Comparison of ENCODE assay signal across 8 mouse cellular contexts in genomic region chr4:117133366-117133796, GRCm38 (mm10). TPM values are rescaled to one million over a fixed set of nuclear protein-coding genes. Genes with fewer than 3 reads are reported as not detected.
DNase-seq lines count a peak whose midpoint lies in the region; ATAC-seq and TF ChIP-seq lines count a peak whose summit lies in the region.

No protein-coding gene starts in this region.

- 1% methylated on average over 42 of the region's 42 CpGs for WGBS in limb, embryonic 12.5 days
- under 1% methylated on average over 42 of the region's 42 CpGs for WGBS in olfactory bulb, adult 2 months

- H3K9me3 ChIP-seq in limb, embryonic 12.5 days: no peaks in the 10 kb centered on the region

- H3K4me3 ChIP-seq in gastrocnemius, adult 2 months: peak overlapping the region; percentile 95
- peak overlapping the region; percentile 85 for H3K4me3 ChIP-seq in limb, embryonic 12.5 days (replicated peaks)
- peak overlapping the region; percentile 75 for H3K4me3 ChIP-seq in olfactory bulb, adult 2 months (ENCODE audit: insufficient read depth, low read depth, low read length)

- peaks cover 19% of the 10 kb centered on the region for H3K4me1 ChIP-seq in limb, embryonic 12.5 days (replicated peaks)
- peaks cover 15% of the 10 kb centered on the region; the same call in 1 of the 2 replicates for H3K4me1 ChIP-seq in olfactory bulb, adult 2 months (ENCODE audit: control insufficient read depth, insufficient read depth, low read length)

- TF ChIP-seq POLR2A in olfactory bulb, adult 2 months (IDR thresholded peaks at IDR 0.05; ENCODE audit: insufficient read depth, low read depth, low read length): no peak

- H3K4me2 ChIP-seq in limb, embryonic 12.5 days: peak overlapping the region; percentile 95

- H3K36me3 ChIP-seq in limb, embryonic 12.5 days: peaks cover 7% of the 10 kb centered on the region

- no peak for DNase-seq in gastrocnemius, adult 2 months
- no peak for DNase-seq in gastrocnemius, postnatal 36 days
- peak; percentile 28 for DNase-seq in thymus, postnatal 14 days
- no peak for DNase-seq in thymus, postnatal 0 days (ENCODE audit: low spot score)
- no peak for DNase-seq in urinary bladder, postnatal 4 days (ENCODE audit: low spot score in 2 of 2)
- DNase-seq in kidney, postnatal 36 days: no peak

- TF ChIP-seq CTCF in gastrocnemius, adult 2 months (IDR thresholded peaks at IDR 0.05): no peak
- TF ChIP-seq CTCF in olfactory bulb, adult 2 months (IDR thresholded peaks at IDR 0.05; ENCODE audit: insufficient read depth, low read depth, low read length): no peak

- H3K27ac ChIP-seq in gastrocnemius, adult 2 months: peak overlapping the region; percentile 82
- no peak overlapping the region for H3K27ac ChIP-seq in limb, embryonic 12.5 days
- H3K27ac ChIP-seq in olfactory bulb, adult 2 months (ENCODE audit: insufficient read depth, low read depth, low read length): no peak overlapping the region

- peak overlapping the region; percentile 80 for H3K9ac ChIP-seq in limb, embryonic 12.5 days (replicated peaks)

- intact Hi-C loops in gastrocnemius, adult 2 months (cut with DNase I): no loop called here
- intact Hi-C loops in gastrocnemius, postnatal 36 days (cut with DNase I): loop anchor here (5.0 kb wide), 1 partner anchor 306 kb away; no protein-coding TSS in a partner anchor

- H3K27me3 ChIP-seq in limb, embryonic 12.5 days: peaks cover 35% of the 10 kb centered on the region

- peak; percentile 24 for ATAC-seq in limb, embryonic 12.5 days (ENCODE audit: insufficient number of reproducible peaks, insufficient read depth, low FRiP score, low TSS enrichment, low read depth)

RNA-seq across cellular contexts. Expression of gene Plk3, which starts 0.4 kb away (rescaled TPM):
- under 1 TPM; 0.73 to 0.74 TPM for total RNA-seq in gastrocnemius, adult 2 months (2021)
- total RNA-seq in gastrocnemius, postnatal 36 days (2021): 1 to 10 TPM in 1 of 2 experiments, under 1 TPM in 1; 0.86 to 1.5 TPM
- 3.4 and 4.1 TPM in 2 replicates for polyA plus RNA-seq in thymus, postnatal 0 days (2015; fragmentation: Nextera tagmentation; extraction: Ambion mirVana)
- 2.5 and 2.7 TPM in 2 replicates for polyA plus RNA-seq in limb, embryonic 12.5 days (2016; fragmentation: Nextera tagmentation; extraction: Ambion mirVana)
- not detected in 2 replicates for polyA plus RNA-seq in olfactory bulb, adult 2 months (2012; ENCODE audit: insufficient read depth, insufficient read length, low replicate concordance, missing spikeins)

RNA-seq across cellular contexts. Expression of gene Tctex1d4, which starts 6.8 kb away (rescaled TPM):
- not detected for total RNA-seq in gastrocnemius, adult 2 months (2021)
- total RNA-seq in gastrocnemius, postnatal 36 days (2021): not detected
- polyA plus RNA-seq in thymus, postnatal 0 days (2015; fragmentation: Nextera tagmentation; extraction: Ambion mirVana): 1.0 and 1.8 TPM in 2 replicates
- not detected in 2 replicates for polyA plus RNA-seq in limb, embryonic 12.5 days (2016; fragmentation: Nextera tagmentation; extraction: Ambion mirVana)
- not detected in 2 replicates for polyA plus RNA-seq in olfactory bulb, adult 2 months (2012; ENCODE audit: insufficient read depth, insufficient read length, low replicate concordance, missing spikeins)

RNA-seq across cellular contexts. Expression of gene Btbd19, which starts 7.9 kb away (rescaled TPM):
- total RNA-seq in gastrocnemius, adult 2 months (2021): 1 to 10 TPM; 2.3 to 2.5 TPM
- total RNA-seq in gastrocnemius, postnatal 36 days (2021): 1 to 10 TPM; 2.0 to 2.4 TPM
- polyA plus RNA-seq in thymus, postnatal 0 days (2015; fragmentation: Nextera tagmentation; extraction: Ambion mirVana): 15.7 and 19.2 TPM in 2 replicates
- 4.2 and 5.1 TPM in 2 replicates for polyA plus RNA-seq in limb, embryonic 12.5 days (2016; fragmentation: Nextera tagmentation; extraction: Ambion mirVana)
- not detected in 2 replicates for polyA plus RNA-seq in olfactory bulb, adult 2 months (2012; ENCODE audit: insufficient read depth, insufficient read length, low replicate concordance, missing spikeins)

RNA-seq across cellular contexts. Expression of gene Rps8, which starts 22.7 kb away (rescaled TPM):
- 100 to 1,000 TPM; 527 to 622 TPM for total RNA-seq in gastrocnemius, adult 2 months (2021)
- 100 to 1,000 TPM; 497 to 579 TPM for total RNA-seq in gastrocnemius, postnatal 36 days (2021)
- polyA plus RNA-seq in thymus, postnatal 0 days (2015; fragmentation: Nextera tagmentation; extraction: Ambion mirVana): 1,163 and 1,165 TPM in 2 replicates
- 892 and 981 TPM in 2 replicates for polyA plus RNA-seq in limb, embryonic 12.5 days (2016; fragmentation: Nextera tagmentation; extraction: Ambion mirVana)
- polyA plus RNA-seq in olfactory bulb, adult 2 months (2012; ENCODE audit: insufficient read depth, insufficient read length, low replicate concordance, missing spikeins): 1,906 TPM in 1 of 2 replicates, not detected in the other

RNA-seq across cellular contexts. Expression of gene Ptch2, which starts 37.5 kb away (rescaled TPM):
- under 1 TPM; 0.22 to 0.54 TPM for total RNA-seq in gastrocnemius, adult 2 months (2021)
- 1 to 10 TPM in 1 of 2 experiments, under 1 TPM in 1; 0.61 to 1.5 TPM for total RNA-seq in gastrocnemius, postnatal 36 days (2021)
- polyA plus RNA-seq in thymus, postnatal 0 days (2015; fragmentation: Nextera tagmentation; extraction: Ambion mirVana): 0.39 and 0.44 TPM in 2 replicates
- polyA plus RNA-seq in limb, embryonic 12.5 days (2016; fragmentation: Nextera tagmentation; extraction: Ambion mirVana): 5.4 and 6.4 TPM in 2 replicates
- not detected in 2 replicates for polyA plus RNA-seq in olfactory bulb, adult 2 months (2012; ENCODE audit: insufficient read depth, insufficient read length, low replicate concordance, missing spikeins)
